Mouse (Mus musculus) 3134 (cell line): Measurements from ENCODE around the gene Map3k7cl.

Experiments
- DNase-seq: peaks from one replicate; pipeline ENCODE4 v3.0.0-alpha.2; 2011; ENCODE audit warnings: low spot score; ENCODE audit not compliant: insufficient read length; ENCODE audit errors: extremely low read depth

Map3k7cl gene

GRCm38 (mm10) chr16:87635213-87635755 lies 82.2 kb downstream of the Map3k7cl start:
- DNase-seq = peak; percentile 34

- DNase-seq = peak; percentile 36
Measured at GRCm38 (mm10) chr16:87635841-87636240, 82.7 kb downstream of the Map3k7cl start.

GRCm38 (mm10) chr16:87638098-87638497 lies 85.0 kb downstream of the Map3k7cl start:
- no peak for DNase-seq

- DNase-seq = no peak
Measured at GRCm38 (mm10) chr16:87642234-87642633, 89.1 kb downstream of the Map3k7cl start.

- DNase-seq = no peak
Measured at GRCm38 (mm10) chr16:87644111-87644770, 91.1 kb downstream of the Map3k7cl start.
